Mouse (Mus musculus): ENCODE data around the gene Spred2. TPM values are rescaled to one million over a fixed set of nuclear protein-coding genes. Genes with fewer than 3 reads are reported as not detected.

The Spred2 gene
- 10.7 and 24.0 TPM in 2 replicates for polyA plus RNA-seq (2021; fragmentation: Nextera tagmentation)
- long read RNA-seq, experiment 1, partial matches to known transcripts = 1 of 9 reads
- long read RNA-seq, experiment 1, other reads (novel, unspliced or antisense) = 7 of 9 reads
- long read RNA-seq, experiment 2, partial matches to known transcripts = 1 of 19 reads
- long read RNA-seq, experiment 2, other reads (novel, unspliced or antisense) = 18 of 19 reads

GRCm38 (mm10) chr11:19923888-19924756 lies at the start of gene Spred2:
Spred2 (plus strand) TSS chr11:19924375.

Other genes with a start within 250 kb of the Spred2 start
- 79.1 and 139 TPM in 2 replicates for gene Actr2, start 188.5 kb downstream of the Spred2 start, polyA plus RNA-seq (2021; fragmentation: Nextera tagmentation)